Mouse (Mus musculus) bone marrow macrophage, adult 2 months (primary cell): ENCODE measurements at regions not wholly inside any gene's neighbourhood (a gene's known extent, or its start where the extent isn't known, plus 50 kb on each side); places are given as distances from the start of the nearest gene placed in this dataset.

Experiments used
- CTCF ChIP-seq: IDR thresholded peaks from 2 replicates; pipeline ENCODE4 v1.5.1; 2012; ENCODE audit warnings: low read depth, mild to moderate bottlenecking, low read length, moderate library complexity
- POLR2A ChIP-seq: IDR thresholded peaks from 2 replicates; pipeline ENCODE4 v1.6.1; 2012; ENCODE audit warnings: mild to moderate bottlenecking, low read depth, low read length, borderline replicate concordance

DNA sequence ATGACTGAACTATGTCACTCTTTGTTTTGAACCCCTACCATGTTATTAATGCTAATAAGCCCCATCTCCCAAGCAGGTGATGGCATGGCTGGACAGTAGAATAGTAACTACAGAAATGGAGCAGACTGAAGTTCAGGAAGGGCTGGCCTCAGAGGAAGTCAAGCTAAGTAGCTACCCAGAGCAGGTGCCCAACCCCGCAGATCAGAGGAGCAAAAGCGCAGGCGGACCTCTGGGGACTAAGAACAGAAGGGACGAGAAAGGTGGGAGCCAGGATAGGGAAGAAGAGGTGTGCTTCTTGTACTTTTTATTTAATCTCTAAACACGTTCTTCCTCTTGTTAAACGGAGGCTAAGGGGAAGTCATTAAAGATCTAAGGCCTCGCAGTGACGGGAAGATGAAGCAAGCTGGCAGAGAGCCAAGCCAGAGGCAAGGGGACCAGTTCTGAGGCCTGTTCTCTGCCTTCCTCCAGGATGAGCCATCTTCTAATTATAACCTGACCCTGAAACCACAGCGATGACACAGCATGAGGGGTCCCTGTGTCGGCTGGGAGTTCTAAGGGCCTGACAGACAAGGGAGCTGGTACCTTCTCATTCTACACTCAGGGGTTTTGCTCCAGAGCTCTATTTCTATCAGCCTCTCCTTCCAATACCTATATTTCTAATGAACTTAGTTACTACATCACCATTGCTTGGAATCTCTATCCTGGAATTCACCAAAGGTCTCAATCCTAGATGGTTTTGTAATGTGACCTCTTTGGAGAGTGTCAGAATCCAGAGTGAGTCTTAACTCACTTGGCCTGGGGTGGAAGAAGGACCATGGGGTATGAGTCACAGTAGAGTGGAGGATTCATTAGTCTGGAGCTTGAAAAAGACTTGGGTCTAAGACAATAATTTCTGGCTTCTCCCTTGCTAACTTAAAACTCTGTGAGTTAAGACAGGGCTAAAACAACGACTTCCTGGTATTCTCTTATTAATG, 151.1 kb upstream of the Cpeb2 start:
- TF ChIP-seq CTCF = no peak
- TF ChIP-seq POLR2A = no peak
